Mouse (Mus musculus): ENCODE results near the gene Slc9a3. TPM values are rescaled to one million over a fixed set of nuclear protein-coding genes. Genes with fewer than 3 reads are reported as not detected.
A peak's percentile ranks its signal among the peaks of the same experiment; 100 is the strongest.

The Slc9a3 gene
- polyA plus RNA-seq, 1 experiment from 2014 or later: 0.04 TPM

GRCm38 (mm10) chr13:74113626-74114191, 7.5 kb upstream of the Slc9a3 start:
- Histone ChIP-seq H3K9ac (no peak overlapping the region), H3K36me3 (ENCODE audit: poor library complexity, severe bottlenecking) (no peaks in the 10 kb centered on the region), H3K27ac (no peak overlapping the region), H3K27me3 (0 out of 2 replicates have a peak, but pooled peaks cover 5% of the 10 kb centered on the region), H3K9me3 (replicated peaks) (no peaks in the 10 kb centered on the region), H3K4me2 (no peak overlapping the region), H3K4me3 (no peak overlapping the region), H3K4me1 (0 out of 2 replicates have a peak, but pooled peaks cover 8% of the 10 kb centered on the region)
- 0 out of 2 replicates have a peak, but pooled peaks have one; percentile 27 for ATAC-seq
- 69% methylated on average over 6 of the region's 6 CpGs for WGBS

- H3K4me3 ChIP-seq: 0 out of 2 replicates have a peak overlapping the region, but pooled peaks have one; percentile 23
- 26% methylated on average over 14 of the region's 14 CpGs for WGBS
- H3K36me3 ChIP-seq (ENCODE audit: poor library complexity, severe bottlenecking): no peaks in the 10 kb centered on the region
- no peak overlapping the region for H3K4me2 ChIP-seq
- no peaks in the 10 kb centered on the region for H3K9me3 ChIP-seq (replicated peaks)
- H3K9ac ChIP-seq: no peak overlapping the region
- peaks cover 5% of the 10 kb centered on the region; the same call in 1 of the 2 replicates for H3K4me1 ChIP-seq
- ATAC-seq: no peak
- no peak overlapping the region for H3K27ac ChIP-seq
- peaks cover 64% of the 10 kb centered on the region for H3K27me3 ChIP-seq
These were observed 606 bp downstream of the Slc9a3 start for GRCm38 (mm10) chr13:74121795-74122330.

- no peak overlapping the region for H3K9ac ChIP-seq
- no peak overlapping the region for H3K27ac ChIP-seq
- ATAC-seq: no peak
- 75% methylated on average over 3 of the region's 3 CpGs for WGBS
- H3K4me3 ChIP-seq: no peak overlapping the region
- H3K27me3 ChIP-seq: peaks cover 64% of the 10 kb centered on the region
- H3K9me3 ChIP-seq (replicated peaks): no peaks in the 10 kb centered on the region
- H3K36me3 ChIP-seq (ENCODE audit: poor library complexity, severe bottlenecking): no peaks in the 10 kb centered on the region
- H3K4me1 ChIP-seq: peaks cover 5% of the 10 kb centered on the region; the same call in 1 of the 2 replicates
- H3K4me2 ChIP-seq: no peak overlapping the region
These were observed 1.4 kb downstream of the Slc9a3 start for GRCm38 (mm10) chr13:74122632-74123031.

- Histone ChIP-seq H3K9ac (no peak overlapping the region), H3K9me3 (replicated peaks) (no peaks in the 10 kb centered on the region), H3K4me2 (no peak overlapping the region), H3K4me3 (no peak overlapping the region), H3K4me1 (no peaks in the 10 kb centered on the region), H3K27ac (no peak overlapping the region), H3K36me3 (ENCODE audit: poor library complexity, severe bottlenecking) (no peaks in the 10 kb centered on the region), H3K27me3 (peaks cover 25% of the 10 kb centered on the region)
- 74% methylated on average over 7 of the region's 7 CpGs for WGBS
- ATAC-seq: no peak
These were observed 6.3 kb downstream of the Slc9a3 start for GRCm38 (mm10) chr13:74127571-74127970.

GRCm38 (mm10) chr13:74129909-74130308, 8.7 kb downstream of the Slc9a3 start:
- H3K27me3 ChIP-seq: peaks cover 4% of the 10 kb centered on the region; the same call in 1 of the 2 replicates
- WGBS: 89% methylated on average over 6 of the region's 6 CpGs
- H3K4me3 ChIP-seq: no peak overlapping the region
- H3K9ac ChIP-seq: no peak overlapping the region
- no peak for ATAC-seq
- H3K4me1 ChIP-seq: no peaks in the 10 kb centered on the region
- no peaks in the 10 kb centered on the region for H3K36me3 ChIP-seq (ENCODE audit: poor library complexity, severe bottlenecking)
- H3K9me3 ChIP-seq (replicated peaks): no peaks in the 10 kb centered on the region
- no peak overlapping the region for H3K27ac ChIP-seq
- H3K4me2 ChIP-seq: no peak overlapping the region

- Histone ChIP-seq H3K4me3 (no peak overlapping the region), H3K9ac (no peak overlapping the region), H3K27ac (no peak overlapping the region), H3K4me1 (no peaks in the 10 kb centered on the region), H3K9me3 (replicated peaks) (no peaks in the 10 kb centered on the region), H3K27me3 (no peaks in the 10 kb centered on the region), H3K36me3 (ENCODE audit: poor library complexity, severe bottlenecking) (no peaks in the 10 kb centered on the region), H3K4me2 (no peak overlapping the region)
- WGBS: 87% methylated on average over 7 of the region's 7 CpGs
- no peak for ATAC-seq
These were observed 17.8 kb downstream of the Slc9a3 start for GRCm38 (mm10) chr13:74138906-74139647.

- no peak for ATAC-seq
- H3K4me1 ChIP-seq: no peaks in the 10 kb centered on the region
- H3K27me3 ChIP-seq: no peaks in the 10 kb centered on the region
- no peak overlapping the region for H3K4me2 ChIP-seq
- no peak overlapping the region for H3K27ac ChIP-seq
- WGBS: 93% methylated on average over 6 of the region's 6 CpGs
- no peaks in the 10 kb centered on the region for H3K9me3 ChIP-seq (replicated peaks)
- H3K4me3 ChIP-seq: no peak overlapping the region
- no peaks in the 10 kb centered on the region for H3K36me3 ChIP-seq (ENCODE audit: poor library complexity, severe bottlenecking)
- no peak overlapping the region for H3K9ac ChIP-seq
These were observed 19.5 kb downstream of the Slc9a3 start for GRCm38 (mm10) chr13:74140793-74141192.

GRCm38 (mm10) chr13:74143282-74143681, 22.0 kb downstream of the Slc9a3 start:
- Histone ChIP-seq H3K4me3 (no peak overlapping the region), H3K9me3 (replicated peaks) (no peaks in the 10 kb centered on the region), H3K27ac (no peak overlapping the region), H3K27me3 (no peaks in the 10 kb centered on the region), H3K36me3 (ENCODE audit: poor library complexity, severe bottlenecking) (no peaks in the 10 kb centered on the region), H3K4me1 (no peaks in the 10 kb centered on the region), H3K4me2 (no peak overlapping the region), H3K9ac (no peak overlapping the region)
- no peak for ATAC-seq
- 83% methylated on average over 3 of the region's 3 CpGs for WGBS

- WGBS: 82% methylated on average over 7 of the region's 7 CpGs
- no peak for ATAC-seq
- H3K4me1 ChIP-seq: no peaks in the 10 kb centered on the region
- no peaks in the 10 kb centered on the region for H3K9me3 ChIP-seq (replicated peaks)
- no peak overlapping the region for H3K27ac ChIP-seq
- H3K4me2 ChIP-seq: no peak overlapping the region
- no peaks in the 10 kb centered on the region for H3K27me3 ChIP-seq
- no peak overlapping the region for H3K9ac ChIP-seq
- no peak overlapping the region for H3K4me3 ChIP-seq
- H3K36me3 ChIP-seq (ENCODE audit: poor library complexity, severe bottlenecking): no peaks in the 10 kb centered on the region
These were observed 23.0 kb downstream of the Slc9a3 start for GRCm38 (mm10) chr13:74144120-74144884.

- Histone ChIP-seq H3K36me3 (ENCODE audit: poor library complexity, severe bottlenecking) (no peaks in the 10 kb centered on the region), H3K4me2 (no peak overlapping the region), H3K9ac (no peak overlapping the region), H3K4me1 (no peaks in the 10 kb centered on the region), H3K9me3 (replicated peaks) (no peaks in the 10 kb centered on the region), H3K27me3 (no peaks in the 10 kb centered on the region), H3K27ac (no peak overlapping the region), H3K4me3 (no peak overlapping the region)
- ATAC-seq: peak; percentile 50; the same call in 1 of the 2 replicates
- 62% methylated on average over 3 of the region's 3 CpGs for WGBS
These were observed 24.8 kb downstream of the Slc9a3 start for GRCm38 (mm10) chr13:74145983-74146622.

GRCm38 (mm10) chr13:74147327-74147726, 26.1 kb downstream of the Slc9a3 start:
- H3K27ac ChIP-seq: no peak overlapping the region
- WGBS: 74% methylated on average over 2 of the region's 2 CpGs

More at GRCm38 (mm10) chr13:74147327-74147726, 26.1 kb downstream of the Slc9a3 start:
- H3K4me1 ChIP-seq: no peaks in the 10 kb centered on the region
- no peak overlapping the region for H3K9ac ChIP-seq
- no peak for ATAC-seq
- no peak overlapping the region for H3K4me2 ChIP-seq
- H3K36me3 ChIP-seq (ENCODE audit: poor library complexity, severe bottlenecking): no peaks in the 10 kb centered on the region
- no peaks in the 10 kb centered on the region for H3K9me3 ChIP-seq (replicated peaks)
- no peaks in the 10 kb centered on the region for H3K27me3 ChIP-seq
- H3K4me3 ChIP-seq: no peak overlapping the region
